Mouse (Mus musculus) gastrocnemius, adult 18-20 months (tissue): ENCODE measurements at regions not wholly inside any gene's neighbourhood (a gene's known extent, or its start where the extent isn't known, plus 50 kb on each side); places are given as distances from the start of the nearest gene placed in this dataset.

Experiments
- DNase-seq: peaks from one replicate; pipeline ENCODE4 v3.0.0; 2021; ENCODE audit warnings: low spot score

DNA sequence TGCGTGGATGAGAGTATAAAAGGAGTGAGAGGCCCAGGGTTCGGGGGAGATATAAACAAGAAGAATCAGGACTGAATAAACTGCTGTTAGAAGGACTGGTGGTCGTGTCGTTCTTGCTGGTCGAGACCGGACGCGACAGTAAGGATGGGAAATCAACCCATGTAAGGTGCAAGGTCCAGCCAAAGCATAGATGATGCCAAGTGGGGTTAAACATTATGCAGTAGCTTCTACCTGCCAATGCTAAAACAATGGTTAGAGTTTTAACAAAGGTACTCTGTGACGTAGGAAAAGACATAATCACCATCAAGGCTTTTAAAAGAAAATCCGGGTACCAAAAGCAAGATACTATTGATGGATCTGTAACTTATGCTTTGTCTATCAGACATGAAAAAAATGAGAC is 58.4 kb upstream of the Tmc1 start:
- no peak for DNase-seq

DNA sequence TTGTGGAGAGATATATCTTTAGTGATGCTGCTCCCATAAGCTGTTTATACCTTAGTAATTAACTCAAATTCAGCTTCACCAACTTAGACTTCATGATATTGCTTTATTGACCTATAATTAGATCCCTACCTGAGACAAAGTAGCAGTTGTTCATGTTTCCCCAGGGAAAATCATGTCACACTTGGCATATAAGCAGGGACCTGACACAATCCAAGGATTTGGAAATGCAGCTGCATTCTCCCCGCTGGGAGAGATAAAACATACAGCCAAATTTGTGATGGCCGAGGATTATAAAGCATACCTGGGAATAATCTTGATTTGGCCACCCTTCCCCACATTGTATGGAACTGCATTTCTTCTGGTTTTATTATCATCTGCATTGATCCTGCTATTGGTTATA is 55.6 kb upstream of the Tmc1 start:
- DNase-seq = no peak

DNA sequence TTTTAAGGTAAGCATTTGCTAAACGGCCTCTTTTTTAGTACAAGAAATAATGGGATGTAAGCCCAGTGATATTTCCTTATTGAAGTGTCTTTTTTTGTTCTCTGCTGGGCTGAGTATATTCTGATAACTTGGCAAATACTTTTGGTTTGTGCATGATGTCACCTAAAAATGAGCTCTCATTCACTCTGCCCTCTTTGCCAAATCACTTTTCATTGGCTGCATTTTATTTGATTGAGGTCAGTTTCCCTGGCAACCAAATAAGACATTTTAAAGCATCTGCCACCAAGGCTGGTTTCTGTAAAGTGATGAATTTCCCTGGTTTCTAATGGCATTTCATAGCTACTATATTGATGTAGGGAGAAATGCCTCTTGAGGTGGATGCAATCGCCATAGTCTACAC is 50.4 kb upstream of the Tmc1 start:
- DNase-seq = no peak
